Mouse (Mus musculus) neutrophil, adult 83 days (primary cell): ENCODE measurements around the gene Psmg4. TPM values are rescaled to one million over a fixed set of nuclear protein-coding genes. Genes with fewer than 3 reads are reported as not detected.

Source experiments
- total RNA-seq, 2 experiments: library from RNA; stranded (reverse); gene quantifications; one replicate each; pipeline ENCODE4 v1.2.4; 2023

Psmg4 gene
- total RNA-seq = 10 to 100 TPM; 17.6 to 21.5 TPM

DNA sequence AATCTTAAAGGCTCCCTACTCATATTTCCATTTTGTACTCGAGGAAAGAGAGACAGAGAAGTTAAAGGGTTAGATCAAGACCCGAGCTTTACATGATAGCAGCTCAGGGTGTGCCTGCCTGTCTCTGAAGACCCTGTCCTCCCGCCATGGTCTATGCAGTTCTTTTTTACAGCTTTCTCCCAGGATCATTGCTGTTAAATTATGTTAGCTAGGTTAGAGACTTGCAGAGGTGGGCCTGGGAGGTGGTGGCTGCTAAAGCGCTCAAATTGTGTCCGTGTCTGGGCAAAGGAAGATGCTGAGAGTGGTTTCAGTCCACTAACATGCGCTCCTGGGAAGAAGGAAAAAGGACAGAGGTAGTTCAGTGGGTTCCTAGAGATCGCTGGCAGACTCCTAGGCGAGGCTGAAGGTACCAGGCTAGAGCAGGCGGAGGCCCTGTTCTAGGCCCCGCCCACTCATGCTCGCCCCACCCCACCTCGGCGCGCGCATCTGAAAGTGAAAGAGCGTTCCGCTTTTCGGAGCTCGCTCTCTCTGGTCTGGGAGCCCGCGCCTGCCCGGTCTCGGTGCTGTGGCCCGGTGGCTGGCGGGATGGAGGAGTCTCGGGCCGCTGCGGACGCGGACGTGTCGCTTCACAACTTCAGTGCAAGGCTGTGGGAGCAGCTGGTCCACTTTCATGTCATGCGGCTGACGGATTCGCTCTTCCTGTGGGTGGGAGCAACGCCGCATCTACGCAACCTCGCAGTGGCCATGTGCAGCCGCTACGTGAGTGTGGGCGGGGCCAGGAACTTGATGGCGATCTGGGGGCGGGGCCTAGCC is at the start of gene Psmg4:
Gene Psmg4 (plus strand): TSS at position 474 of the 813 bp plus-strand sequence.

GRCm38 (mm10) chr13:34130226-34130731 is 32.5 kb upstream of the Psmg4 start, which contains the start of gene Tubb2b:
TSS of gene Tubb2b (minus strand) at chr13:34130466.

Other genes with a start within 250 kb of the Psmg4 start
- 10 to 100 TPM; 26.4 to 27.0 TPM for gene Nqo2, start 198.3 kb upstream of the Psmg4 start, total RNA-seq
- 10 to 100 TPM; 55.3 to 64.7 TPM for gene Ripk1, start 160.6 kb upstream of the Psmg4 start, total RNA-seq
- gene Serpinb6a, start 160.2 kb upstream of the Psmg4 start, total RNA-seq = 10 to 100 TPM; 15.8 to 19.9 TPM
- gene Bphl, start 125.4 kb upstream of the Psmg4 start, total RNA-seq = 10 to 100 TPM; 17.7 to 18.1 TPM
- 10 to 100 TPM; 16.2 to 17.5 TPM for gene Tubb2a, start 85.0 kb upstream of the Psmg4 start, total RNA-seq
- under 1 TPM; 0.26 to 0.53 TPM for gene Tubb2b, start 32.5 kb upstream of the Psmg4 start, total RNA-seq
- gene Slc22a23, start 182.2 kb downstream of the Psmg4 start, total RNA-seq = 1 to 10 TPM; 3.2 to 4.4 TPM